Mouse (Mus musculus) heart, embryonic 10.5 days (tissue): ENCODE measurements around the gene Serpinb9. TPM values are rescaled to one million over a fixed set of nuclear protein-coding genes. Genes with fewer than 3 reads are reported as not detected.

Experiments used
- DNase-seq: peaks from one replicate; pipeline ENCODE4 v3.0.0-alpha.2; 2017; ENCODE audit warnings: low spot score
- H3K27ac ChIP-seq: fragments of 300-500 bp; sonication (generic); 2 replicates; pipeline ENCODE4 v1.5.1; 2016; ENCODE audit warnings: mild to moderate bottlenecking
- H3K27me3 ChIP-seq: fragments of 300-500 bp; sonication (generic); 2 replicates; pipeline ENCODE4 v1.6.1; 2016; ENCODE audit warnings: mild to moderate bottlenecking; ENCODE audit not compliant: poor library complexity, insufficient read depth, severe bottlenecking
- H3K36me3 ChIP-seq: fragments of 300-500 bp; sonication (generic); 2 replicates; pipeline ENCODE4 v1.6.1; 2016; ENCODE audit warnings: mild to moderate bottlenecking, moderate library complexity
- H3K4me1 ChIP-seq: fragments of 300-500 bp; sonication (generic); 2 replicates; pipeline ENCODE4 v1.6.1; 2016; ENCODE audit warnings: mild to moderate bottlenecking
- H3K4me3 ChIP-seq: fragments of 300-500 bp; sonication (generic); 2 replicates; pipeline ENCODE4 v1.5.1; 2016; ENCODE audit warnings: mild to moderate bottlenecking, moderate library complexity
- H3K9me3 ChIP-seq: fragments of 300-500 bp; sonication (generic); 2 replicates; pipeline ENCODE4 v1.6.1; 2016; ENCODE audit warnings: mild to moderate bottlenecking, moderate library complexity
- WGBS: fragments of 180-500 bp; shearing (Covaris S2); methylation state at CpG from one replicate; pipeline ENCODE4 v1.1.7; 2016; 5-methylcytosine and 5-hydroxymethylcytosine counted together
- polyA plus RNA-seq: library from polyadenylated mRNA; unstranded; fragments of >200 nt; fragmentation: Nextera tagmentation; extraction: Ambion mirVana; gene quantifications from 2 replicates; pipeline ENCODE4 v1.2.1, GENCODE M21; 2016

Serpinb9 gene
- polyA plus RNA-seq, 1 experiment from 2014 or later: 4.2 TPM

DNA sequence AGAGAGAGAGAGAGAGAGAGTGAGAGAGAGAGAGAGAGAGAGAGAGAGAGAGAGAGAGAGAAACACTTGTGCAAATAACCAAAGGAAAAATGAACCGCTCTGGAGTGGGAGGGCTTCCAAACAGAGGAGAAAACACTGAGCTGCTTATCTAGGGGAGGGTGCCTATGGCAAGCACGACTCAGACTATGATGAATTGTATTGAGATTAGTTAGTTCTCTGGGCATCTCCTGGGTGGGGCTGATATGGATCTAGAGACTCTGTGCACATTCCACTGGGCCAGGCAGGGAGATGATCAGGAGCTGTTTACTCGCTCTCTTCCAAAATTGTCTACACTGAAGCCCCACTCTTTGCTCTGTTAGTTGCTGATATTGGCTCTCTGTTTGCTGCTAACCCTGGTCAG lies 48.6 kb downstream of the Serpinb9 start:
- Histone ChIP-seq H3K27me3 (no peaks in the 10 kb centered on the region), H3K4me3 (no peak overlapping the region), H3K9me3 (no peaks in the 10 kb centered on the region), H3K27ac (no peak overlapping the region), H3K36me3 (no peaks in the 10 kb centered on the region), H3K4me1 (0 out of 2 replicates have a peak, but pooled peaks cover 4% of the 10 kb centered on the region)
- 48% methylated on average over 3 of the region's 3 CpGs for WGBS
- no peak for DNase-seq

DNA sequence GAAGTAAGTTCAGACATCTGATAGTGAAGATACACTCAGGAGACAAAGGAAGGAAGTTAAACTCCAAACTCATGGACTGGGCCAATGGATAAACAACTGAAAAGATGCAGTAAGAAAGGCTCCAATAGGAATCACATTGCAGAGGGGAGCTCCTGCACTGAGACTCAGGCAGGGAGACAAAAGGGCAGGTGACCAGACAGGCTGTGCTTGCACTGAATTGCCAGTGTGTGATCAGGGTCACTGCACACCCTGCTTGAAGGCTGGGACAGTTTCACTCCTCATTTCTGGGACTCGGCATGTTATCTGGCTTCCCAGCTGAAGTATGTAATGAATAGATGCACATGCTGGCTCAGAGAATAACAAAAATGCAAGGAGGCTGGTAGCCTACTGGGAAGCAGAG lies 60.0 kb downstream of the Serpinb9 start:
- Histone ChIP-seq H3K4me1 (no peaks in the 10 kb centered on the region), H3K36me3 (no peaks in the 10 kb centered on the region), H3K27me3 (no peaks in the 10 kb centered on the region), H3K9me3 (no peaks in the 10 kb centered on the region), H3K27ac (no peak overlapping the region), H3K4me3 (no peak overlapping the region)
- WGBS: 61% methylated on average over 1 of the region's 1 CpGs
- DNase-seq: no peak

Other genes starting within 250 kb of the Serpinb9 start
- 0.07 TPM in 1 of 2 replicates, not detected in the other for gene Mylk4, start 219.3 kb upstream of the Serpinb9 start, polyA plus RNA-seq
- gene Wrnip1, start 201.2 kb upstream of the Serpinb9 start, polyA plus RNA-seq: 20.6 and 30.0 TPM in 2 replicates
- gene D930007J09Rik, start 200.4 kb upstream of the Serpinb9 start, polyA plus RNA-seq: not detected in 2 replicates
- gene Serpinb1a, start 152.1 kb upstream of the Serpinb9 start, polyA plus RNA-seq: 2.3 and 2.6 TPM in 2 replicates
- gene Serpinb1c, start 105.0 kb upstream of the Serpinb9 start, polyA plus RNA-seq: not detected in 2 replicates
- 11.1 and 16.2 TPM in 2 replicates for gene Serpinb6b, start 38.0 kb upstream of the Serpinb9 start, polyA plus RNA-seq
- gene Serpinb9b, start 24.2 kb downstream of the Serpinb9 start, polyA plus RNA-seq: 0.92 and 1.0 TPM in 2 replicates
- gene Serpinb1b, start 75.3 kb downstream of the Serpinb9 start, polyA plus RNA-seq: not detected in 2 replicates
- not detected in 2 replicates for gene Serpinb9c, start 156.5 kb downstream of the Serpinb9 start, polyA plus RNA-seq
- not detected in 2 replicates for gene Serpinb9d, start 189.7 kb downstream of the Serpinb9 start, polyA plus RNA-seq
- gene Serpinb9e, start 246.4 kb downstream of the Serpinb9 start, polyA plus RNA-seq: not detected in 2 replicates